Comparison of ENCODE assay signal across 19 mouse cellular contexts in genomic region chr13:92326030-92326429, GRCm38 (mm10). TPM values are rescaled to one million over a fixed set of nuclear protein-coding genes. Genes with fewer than 3 reads are reported as not detected.
"Had no signal": no experiment of that assay in that cellular context is flagged by ENCODE, and none has a peak within 500 bp of the region (broad histone marks: within the 10 kb centered on the region; RNA-seq: fewer than 3 reads in every experiment).

No protein-coding gene starts in this region.

- H3K36me3 ChIP-seq: limb, embryonic 15.5 days had no signal

- H3K4me1 ChIP-seq: limb, embryonic 15.5 days; midbrain, embryonic 12.5 days; neural tube, embryonic 13.5 days had no signal

- H3K9ac ChIP-seq: limb, embryonic 15.5 days; liver, embryonic 12.5 days; lung, embryonic 14.5 days; midbrain, embryonic 12.5 days; neural tube, embryonic 13.5 days had no signal

- ATAC-seq: liver, embryonic 12.5 days; midbrain, embryonic 16.5 days had no signal

- H3K27me3 ChIP-seq: limb, embryonic 15.5 days; liver, embryonic 12.5 days; midbrain, embryonic 12.5 days; neural tube, embryonic 13.5 days had no signal

- H3K4me3 ChIP-seq: limb, embryonic 15.5 days; liver, embryonic 12.5 days; midbrain, embryonic 12.5 days; neural tube, embryonic 13.5 days had no signal

- H3K27ac ChIP-seq: limb, embryonic 15.5 days; liver, embryonic 12.5 days; midbrain, embryonic 12.5 days; neural tube, embryonic 13.5 days had no signal

- H3K9me3 ChIP-seq: limb, embryonic 15.5 days; liver, embryonic 12.5 days; midbrain, embryonic 12.5 days; neural tube, embryonic 13.5 days had no signal

- H3K4me2 ChIP-seq: limb, embryonic 15.5 days; liver, embryonic 12.5 days; lung, embryonic 14.5 days; midbrain, embryonic 12.5 days; neural tube, embryonic 13.5 days had no signal

- DNase-seq: kidney, postnatal 14 days; layer of hippocampus, postnatal 36 days; lung, embryonic 14.5 days; lung, postnatal 10 days; lung, postnatal 4 days; retina, postnatal 1 day; right cerebral cortex, postnatal 4 days; spleen, adult 18-20 months; thymus, adult 18-20 months; thymus, postnatal 14 days had no signal

RNA-seq across cellular contexts. Expression of gene Gm20379, which starts 20.2 kb away (rescaled TPM):
- total RNA-seq: layer of hippocampus, postnatal 36 days; left cerebral cortex, adult 8-10 months; left cerebral cortex, postnatal 25 days; megakaryocyte-erythroid progenitor cell, adult 5-6 weeks had no signal
- polyA plus RNA-seq: urinary bladder, adult 2 months had no signal
